Mouse (Mus musculus) ES-E14 (cell line): ENCODE measurements around the gene Rbm38. TPM values are rescaled to one million over a fixed set of nuclear protein-coding genes. Genes with fewer than 3 reads are reported as not detected.
A peak's percentile ranks its signal among the peaks of the same experiment; 100 is the strongest.

ENCODE experiments used
- DNase-seq: peaks from one replicate; pipeline ENCODE4 v3.0.0-alpha.2; 2013; ENCODE audit warnings: low read depth, low spot score
- H3K27ac ChIP-seq: 2 replicates; pipeline ENCODE4 v1.5.1; 2012; ENCODE audit warnings: low read depth, mild to moderate bottlenecking, low read length, moderate library complexity, mixed read lengths; ENCODE audit not compliant: poor library complexity, insufficient read depth, severe bottlenecking
- H3K36me3 ChIP-seq: 2 replicates; pipeline ENCODE4 v1.6.1; 2012; ENCODE audit warnings: mild to moderate bottlenecking, low read length, moderate library complexity, mixed read lengths; ENCODE audit not compliant: control insufficient read depth, poor library complexity, insufficient read depth, severe bottlenecking
- H3K4me1 ChIP-seq, 2 experiments: fragments of 150-350 bp in 1 of 2; sonication (generic) in 1 of 2; 2 replicates each; pipeline ENCODE4 v1.6.1; 2012; ENCODE audit warnings: low read length in 2 of 2, mild to moderate bottlenecking in 1 of 2, mixed read lengths in 1 of 2; ENCODE audit not compliant: control insufficient read depth in 2 of 2, insufficient read depth in 2 of 2, poor library complexity in 1 of 2
- H3K4me3 ChIP-seq, 2 experiments: fragments of 150-350 bp in 1 of 2; sonication (generic) in 1 of 2; 2 replicates each; pipeline ENCODE4 v1.5.1; 2012; ENCODE audit warnings: low read length in 2 of 2, low read depth in 1 of 2, mild to moderate bottlenecking in 1 of 2, mixed read lengths in 1 of 2; ENCODE audit not compliant: insufficient read depth in 1 of 2, poor library complexity in 1 of 2, severe bottlenecking in 1 of 2
- H3K9ac ChIP-seq: 2 replicates; pipeline ENCODE4 v1.6.1; 2012; ENCODE audit warnings: low read depth, mild to moderate bottlenecking, low read length, mixed read lengths; ENCODE audit not compliant: poor library complexity, insufficient read depth, severe bottlenecking
- H3K9me3 ChIP-seq: fragments of 150-350 bp; sonication (generic); 2 replicates; pipeline ENCODE4 v1.6.1; 2012; ENCODE audit warnings: low read depth, mild to moderate bottlenecking, low read length; ENCODE audit not compliant: control insufficient read depth, insufficient read depth
- CHD2 ChIP-seq: IDR thresholded peaks from 2 replicates; pipeline ENCODE4 v1.6.1; 2014; ENCODE audit warnings: mild to moderate bottlenecking, low read depth, low read length, inconsistent platforms
- HCFC1 ChIP-seq: IDR thresholded peaks from 2 replicates; pipeline ENCODE4 v1.6.1; 2012; ENCODE audit warnings: low read length, inconsistent platforms, borderline replicate concordance; ENCODE audit not compliant: insufficient read depth
- MAFK ChIP-seq: IDR thresholded peaks from 2 replicates; pipeline ENCODE4 v1.6.1; 2014; ENCODE audit warnings: mild to moderate bottlenecking, low read depth, low read length, inconsistent platforms; ENCODE audit not compliant: insufficient read depth
- ZC3H11A ChIP-seq: IDR thresholded peaks from 2 replicates; pipeline ENCODE4 v1.6.1; 2012; ENCODE audit warnings: low read depth, mild to moderate bottlenecking, inconsistent platforms, low read length, borderline replicate concordance
- ZNF384 ChIP-seq: IDR thresholded peaks from 2 replicates; pipeline ENCODE4 v1.6.1; 2012; ENCODE audit warnings: low read depth, low read length, inconsistent platforms
- in situ Hi-C, 2 experiments: fragments of 600-800 bp; cut with MboI; formaldehyde crosslinking; loops; one replicate each; pipeline ENCODE4 v1.15.1; 2025; ENCODE audit warnings: low sequenced_read_pairs in 2 of 2, inconsistent platforms in 1 of 2; ENCODE audit not compliant: unreplicated experiment in 2 of 2
- total RNA-seq: library from RNA; depleted of rRNA; stranded (reverse); fragments of 300-350 nt; gene quantifications from 2 replicates; pipeline ENCODE4 v1.2.3, GENCODE M21; 2012

Gene Rbm38
- total RNA-seq, 1 experiment, result 26.7 TPM

- in situ Hi-C loops, result no loop called here
- Histone ChIP-seq H3K4me3 (no peak overlapping the region), H3K36me3 (peaks cover 27% of the 10 kb centered on the region), H3K27ac (no peak overlapping the region), H3K4me1 (peaks cover 0 to 9% of the 10 kb centered on the region in 2 experiments; a peak in 3 of 4 replicates), H3K9me3 (no peaks in the 10 kb centered on the region), H3K9ac (no peak overlapping the region)
- DNase-seq, result no peak
- no peak for TF ChIP-seq HCFC1
- TF ChIP-seq ZC3H11A, result no peak
- no peak for TF ChIP-seq CHD2
- TF ChIP-seq MAFK, result no peak
- no peak for TF ChIP-seq ZNF384
Measured at GRCm38 (mm10) chr2:173017940-173018339, 2.4 kb upstream of the Rbm38 start.

DNA sequence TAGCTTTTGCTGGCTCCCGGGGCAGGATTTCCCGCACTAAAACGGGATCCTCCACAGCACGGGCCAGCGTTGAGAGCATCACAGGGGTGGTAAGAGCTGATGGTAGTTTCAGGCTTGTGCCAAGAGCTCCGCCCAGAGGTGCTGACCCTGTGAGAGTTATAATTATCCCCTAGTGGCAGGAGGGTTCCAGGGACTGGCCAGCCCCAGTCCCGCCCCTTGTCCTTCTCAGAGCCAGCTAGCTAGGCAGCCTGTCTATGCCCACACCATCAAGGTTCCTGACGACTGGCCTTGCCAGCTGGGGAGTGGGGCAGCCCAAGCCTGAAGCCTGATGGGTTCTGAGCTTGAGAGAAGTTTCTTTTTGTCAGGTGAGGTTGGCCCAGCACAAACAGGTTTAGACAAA, 1.7 kb upstream of the Rbm38 start:
- DNase-seq, result no peak
- Histone ChIP-seq H3K9me3 (no peaks in the 10 kb centered on the region), H3K4me1 (peaks cover 0 to 15% of the 10 kb centered on the region in 2 experiments; a peak in 3 of 4 replicates), H3K36me3 (peaks cover 25% of the 10 kb centered on the region), H3K27ac (no peak overlapping the region), H3K4me3 (no peak overlapping the region; a peak in 1 of 4 replicates), H3K9ac (no peak overlapping the region)
- in situ Hi-C loops, result no loop called here
- TF ChIP-seq CHD2 (no peak), MAFK (no peak), HCFC1 (no peak), ZNF384 (no peak), ZC3H11A (no peak)

DNA sequence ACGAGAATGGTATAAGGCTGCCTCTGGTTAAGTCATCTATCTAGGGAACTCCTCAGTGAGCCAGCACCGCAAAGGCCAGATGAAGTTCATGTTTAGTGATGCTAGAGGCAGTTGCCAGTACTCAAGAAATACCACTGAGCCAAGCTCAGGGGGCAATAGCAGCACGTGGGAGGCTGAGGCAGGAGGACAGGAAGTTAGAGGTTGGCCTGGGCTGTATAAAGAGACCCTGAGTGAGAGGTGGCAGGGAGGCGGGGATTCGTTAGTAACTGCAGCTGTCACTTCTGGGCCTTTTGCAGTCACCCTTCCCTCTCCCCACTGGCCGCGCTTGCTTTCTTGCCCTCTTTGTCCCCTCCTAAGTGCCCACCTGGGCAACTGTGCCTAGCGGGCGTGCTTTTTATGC, 976 bp upstream of the Rbm38 start:
- DNase-seq, result no peak
- Histone ChIP-seq H3K4me1 (peaks cover 0 to 16% of the 10 kb centered on the region in 2 experiments; a peak in 3 of 4 replicates), H3K4me3 (peak overlapping the region; percentile 32 to 49), H3K9me3 (no peaks in the 10 kb centered on the region), H3K9ac (peak overlapping the region; percentile 45; the same call in 1 of the 2 replicates), H3K27ac (no peak overlapping the region), H3K36me3 (peaks cover 25% of the 10 kb centered on the region)
- in situ Hi-C loops, result no loop called here
- TF ChIP-seq HCFC1 (no peak), CHD2 (no peak), ZNF384 (no peak), ZC3H11A (no peak), MAFK (no peak)

DNA sequence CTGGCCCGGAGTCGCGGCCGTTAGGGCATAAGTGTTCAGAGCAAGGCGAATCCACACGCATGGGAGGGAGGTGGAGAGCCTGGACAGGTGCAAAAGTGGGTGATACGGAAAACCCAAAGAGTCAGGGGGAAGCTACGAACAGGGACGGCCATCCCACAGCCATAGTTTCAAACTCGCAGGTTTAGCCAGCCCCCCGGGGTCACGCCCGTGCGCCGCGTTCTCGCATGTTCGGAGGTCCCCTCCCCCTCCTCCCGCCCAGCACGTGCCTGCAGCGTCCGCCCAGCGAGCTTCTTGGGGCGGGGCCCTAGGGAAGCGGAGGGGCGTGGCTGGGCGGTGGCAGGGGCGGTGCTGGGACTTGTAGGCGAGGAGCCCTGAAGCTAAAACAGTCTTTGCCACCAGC, 508 bp upstream of the Rbm38 start:
- DNase-seq, result peak; percentile 76
- Histone ChIP-seq H3K9me3 (no peaks in the 10 kb centered on the region), H3K4me3 (peak overlapping the region; percentile 32 to 49), H3K4me1 (peaks cover 0 to 19% of the 10 kb centered on the region in 2 experiments; a peak in 3 of 4 replicates), H3K27ac (no peak overlapping the region), H3K9ac (peak overlapping the region; percentile 45; the same call in 1 of the 2 replicates), H3K36me3 (peaks cover 25% of the 10 kb centered on the region)
- in situ Hi-C loops, result no loop called here
- TF ChIP-seq HCFC1 (peak; percentile 83), ZNF384 (no peak), CHD2 (no peak)

DNA sequence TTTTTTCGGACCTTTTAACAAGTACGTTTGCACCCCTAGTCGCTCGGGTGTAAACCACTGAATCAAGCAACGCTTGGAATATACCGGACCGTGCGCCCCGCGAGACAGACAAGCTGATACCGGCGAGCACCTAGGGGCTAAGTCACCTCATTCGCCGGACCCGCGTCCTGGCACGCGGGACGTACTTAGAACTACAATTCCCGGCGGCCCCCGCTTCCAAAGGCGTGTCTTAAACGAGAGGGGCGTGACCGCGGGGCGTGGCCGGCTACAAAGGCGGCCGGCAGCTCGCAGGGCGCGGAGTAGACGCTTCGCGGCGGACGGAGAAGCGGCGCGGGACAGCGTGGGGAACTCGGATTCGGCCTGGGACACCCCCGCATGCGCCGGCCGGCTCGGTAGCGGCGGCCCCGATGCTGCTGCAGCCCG, 1.3 kb downstream of the Rbm38 start:
- Histone ChIP-seq H3K4me1 (peaks cover 0 to 29% of the 10 kb centered on the region in 2 experiments; a peak in 3 of 4 replicates), H3K36me3 (peaks cover 35% of the 10 kb centered on the region), H3K9me3 (no peaks in the 10 kb centered on the region), H3K27ac (0 out of 2 replicates have a peak overlapping the region, but pooled peaks have one; percentile 8), H3K4me3 (peak overlapping the region; percentile 88 to 97), H3K9ac (peak overlapping the region; percentile 94)
- in situ Hi-C loops, result no loop called here
- DNase-seq, result peak; percentile 80
- TF ChIP-seq ZC3H11A (no peak), HCFC1 (peak; percentile 96), ZNF384 (0 out of 2 replicates have a peak, but pooled peaks have one; percentile 52)
